In the genomic region with DNA sequence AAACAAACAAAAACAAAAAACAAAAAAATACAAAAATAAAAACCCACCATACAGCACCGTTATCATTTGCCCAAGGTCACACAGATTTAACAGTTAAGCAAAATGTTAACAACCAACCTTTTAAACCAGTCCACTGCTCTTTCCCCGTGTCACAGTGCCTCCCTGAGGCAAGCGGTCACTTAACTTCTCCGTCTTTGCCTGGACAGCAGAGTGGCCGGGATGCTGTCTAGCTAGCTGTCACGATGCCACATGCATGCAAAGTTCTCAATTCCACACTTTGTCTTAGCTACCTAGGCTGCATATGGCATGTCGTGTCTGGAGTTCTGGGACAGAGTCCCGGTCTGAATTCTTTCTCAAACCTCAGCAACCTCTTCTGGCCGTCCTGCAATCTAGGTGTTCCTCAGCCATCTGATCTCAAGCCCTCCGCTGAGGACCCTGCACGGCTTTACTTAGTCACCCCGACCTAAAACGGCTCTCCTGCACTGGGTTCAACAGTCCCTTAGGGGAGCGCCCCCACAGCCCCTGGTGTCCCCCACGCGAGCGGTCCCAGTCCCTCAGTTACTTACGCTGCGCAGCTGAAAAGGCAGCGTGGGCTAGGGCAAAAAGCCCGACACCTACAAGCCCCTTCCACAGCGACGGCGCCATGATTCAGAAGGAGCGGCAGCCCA, we compare ENCODE assay signal across 8 mouse cellular contexts. TPM values are rescaled to one million over a fixed set of nuclear protein-coding genes. Genes with fewer than 3 reads are reported as not detected.
DNase-seq lines count a peak whose midpoint lies in the region; ATAC-seq lines count a peak whose summit lies in the region.

No protein-coding gene starts in this region.

- peak overlapping the region; percentile 71 for H3K4me3 ChIP-seq in embryonic facial prominence, embryonic 10.5 days
- peak overlapping the region; percentile 67 for H3K4me3 ChIP-seq in hindbrain, embryonic 11.5 days (ENCODE audit: low read depth, low read length)
- peak overlapping the region; percentile 68 for H3K4me3 ChIP-seq in midbrain, embryonic 13.5 days (replicated peaks)

- 0 out of 2 replicates have a peak, but pooled peaks cover 5% of the 10 kb centered on the region for H3K4me1 ChIP-seq in embryonic facial prominence, embryonic 10.5 days
- H3K4me1 ChIP-seq in hindbrain, embryonic 11.5 days (replicated peaks; ENCODE audit: control insufficient read depth, insufficient read depth, low read length): no peaks in the 10 kb centered on the region
- peaks cover 12% of the 10 kb centered on the region for H3K4me1 ChIP-seq in midbrain, embryonic 13.5 days (replicated peaks)

- H3K9ac ChIP-seq in hindbrain, embryonic 11.5 days (ENCODE audit: low read depth, low read length): peak overlapping the region; percentile 81
- peak overlapping the region; percentile 78 for H3K9ac ChIP-seq in midbrain, embryonic 13.5 days (replicated peaks)

- ATAC-seq in hindbrain, embryonic 11.5 days (ENCODE audit: low FRiP score): peak; percentile 74
- peak; percentile 84 for ATAC-seq in midbrain, embryonic 13.5 days

- H3K36me3 ChIP-seq in embryonic facial prominence, embryonic 10.5 days (replicated peaks): peaks cover 12% of the 10 kb centered on the region; the same call in 1 of the 2 replicates
- no peaks in the 10 kb centered on the region for H3K36me3 ChIP-seq in hindbrain, embryonic 11.5 days (ENCODE audit: control insufficient read depth, insufficient read depth, low read length)
- H3K36me3 ChIP-seq in midbrain, embryonic 13.5 days: 0 out of 2 replicates have a peak, but pooled peaks cover 6% of the 10 kb centered on the region

- 0 out of 2 replicates have a peak, but pooled peaks cover 4% of the 10 kb centered on the region for H3K9me3 ChIP-seq in embryonic facial prominence, embryonic 10.5 days
- no peaks in the 10 kb centered on the region for H3K9me3 ChIP-seq in hindbrain, embryonic 11.5 days (ENCODE audit: control insufficient read depth, low read length)
- no peaks in the 10 kb centered on the region for H3K9me3 ChIP-seq in midbrain, embryonic 13.5 days

- peak; percentile 9 for DNase-seq in adrenal gland, adult 8-10 months
- no peak for DNase-seq in adrenal gland, adult 18-20 months (ENCODE audit: low spot score in 2 of 2)
- DNase-seq in 3T3-L1 (ENCODE audit: low read depth, low spot score): peak; percentile 41
- DNase-seq in embryonic facial prominence, embryonic 10.5 days (ENCODE audit: low spot score): no peak
- no peak for DNase-seq in hindbrain, embryonic 11.5 days (ENCODE audit: low spot score)
- peak; percentile 20 for DNase-seq in liver
- no peak for DNase-seq in thymus, postnatal 14 days

- H3K27ac ChIP-seq in embryonic facial prominence, embryonic 10.5 days (replicated peaks): peak overlapping the region; percentile 87
- H3K27ac ChIP-seq in hindbrain, embryonic 11.5 days (ENCODE audit: low read depth, low read length): peak overlapping the region; percentile 68
- H3K27ac ChIP-seq in midbrain, embryonic 13.5 days: peak overlapping the region; percentile 82

- H3K27me3 ChIP-seq in embryonic facial prominence, embryonic 10.5 days (replicated peaks; ENCODE audit: low read depth, poor library complexity, severe bottlenecking): no peaks in the 10 kb centered on the region
- no peaks in the 10 kb centered on the region for H3K27me3 ChIP-seq in hindbrain, embryonic 11.5 days (ENCODE audit: control insufficient read depth, insufficient read depth, low read length)
- no peaks in the 10 kb centered on the region for H3K27me3 ChIP-seq in midbrain, embryonic 13.5 days

- WGBS in embryonic facial prominence, embryonic 10.5 days: 17% methylated on average over 25 of the region's 25 CpGs
- WGBS in hindbrain, embryonic 11.5 days: 19% methylated on average over 25 of the region's 25 CpGs
- WGBS in midbrain, embryonic 13.5 days: 22% methylated on average over 25 of the region's 25 CpGs

- peak overlapping the region; percentile 40 for H3K4me2 ChIP-seq in hindbrain, embryonic 11.5 days (replicated peaks; ENCODE audit: low read depth, low read length)
- H3K4me2 ChIP-seq in midbrain, embryonic 13.5 days (replicated peaks): peak overlapping the region; percentile 58

RNA-seq across cellular contexts. Expression of a gene that starts 0.5 kb away (rescaled TPM):
- total RNA-seq in adrenal gland, adult 8-10 months (2022): 10 to 100 TPM; 24.8 to 31.3 (median 27.9) TPM
- 10 to 100 TPM; 28.4 to 29.8 TPM for total RNA-seq in adrenal gland, adult 18-20 months (2021)
- polyA plus RNA-seq in embryonic facial prominence, embryonic 10.5 days (2016; fragmentation: Nextera tagmentation; extraction: Ambion mirVana): 34.4 and 37.1 TPM in 2 replicates
- polyA plus RNA-seq in hindbrain, embryonic 11.5 days (2014; fragmentation: Nextera tagmentation; extraction: Ambion mirVana): 49.1 and 50.1 TPM in 2 replicates
- polyA plus RNA-seq in midbrain, embryonic 13.5 days (2015; fragmentation: Nextera tagmentation; extraction: Ambion mirVana): 55.5 and 57.1 TPM in 2 replicates

RNA-seq across cellular contexts. Expression of a gene that starts 12.2 kb away (rescaled TPM):
- 10 to 100 TPM; 35.6 to 39.1 (median 37.6) TPM for total RNA-seq in adrenal gland, adult 8-10 months (2022)
- total RNA-seq in adrenal gland, adult 18-20 months (2021): 10 to 100 TPM; 27.8 to 31.0 TPM
- 8.9 and 9.9 TPM in 2 replicates for polyA plus RNA-seq in embryonic facial prominence, embryonic 10.5 days (2016; fragmentation: Nextera tagmentation; extraction: Ambion mirVana)
- polyA plus RNA-seq in hindbrain, embryonic 11.5 days (2014; fragmentation: Nextera tagmentation; extraction: Ambion mirVana): 14.0 and 16.1 TPM in 2 replicates
- 45.2 and 49.4 TPM in 2 replicates for polyA plus RNA-seq in midbrain, embryonic 13.5 days (2015; fragmentation: Nextera tagmentation; extraction: Ambion mirVana)

RNA-seq across cellular contexts. Expression of a gene that starts 47.9 kb away (rescaled TPM):
- not detected for total RNA-seq in adrenal gland, adult 8-10 months (2022)
- not detected for total RNA-seq in adrenal gland, adult 18-20 months (2021)
- not detected in 2 replicates for polyA plus RNA-seq in embryonic facial prominence, embryonic 10.5 days (2016; fragmentation: Nextera tagmentation; extraction: Ambion mirVana)
- 0.47 TPM in 1 of 2 replicates, not detected in the other for polyA plus RNA-seq in hindbrain, embryonic 11.5 days (2014; fragmentation: Nextera tagmentation; extraction: Ambion mirVana)
- polyA plus RNA-seq in midbrain, embryonic 13.5 days (2015; fragmentation: Nextera tagmentation; extraction: Ambion mirVana): 0.15 TPM in 1 of 2 replicates, not detected in the other

Comparison
In these comparisons a context has a peak if more than half of its experiments do, and no peak if none do; other contexts are left out.
1. DNase-seq: peak in adrenal gland, adult 8-10 months (single experiment), 3T3-L1 (single experiment) and liver (single experiment); none in adrenal gland, adult 18-20 months (0 of 2), embryonic facial prominence, embryonic 10.5 days (single experiment), hindbrain, embryonic 11.5 days (single experiment) and thymus, postnatal 14 days (single experiment).
2. Peak in every context shown above with its lines, with median percentiles within 50 percentile points of each other: H3K27ac ChIP-seq and H3K4me3 ChIP-seq.